Mouse (Mus musculus) midbrain, embryonic 13.5 days (tissue): Measurements from ENCODE around the gene Lmbrd2. TPM values are rescaled to one million over a fixed set of nuclear protein-coding genes. Genes with fewer than 3 reads are reported as not detected.
"Not testable (repeated sequence)": the region's sequence is repeated elsewhere in the genome, so short reads cannot be mapped to it uniquely, and the experiment has no call there.

ENCODE experiments used
- ATAC-seq: fragments of 200-750 bp; cut with Nextera tagmentation; 2 replicates; pipeline ENCODE4 v1.8.0; 2017; ENCODE audit warnings: mild to moderate bottlenecking, moderate TSS enrichment, moderate library complexity
- H3K27ac ChIP-seq: fragments of 300-500 bp; sonication (generic); 2 replicates; pipeline ENCODE4 v1.5.1; 2015; ENCODE audit warnings: inconsistent platforms, mild to moderate bottlenecking, moderate library complexity
- H3K27me3 ChIP-seq: fragments of 300-500 bp; sonication (generic); 2 replicates; pipeline ENCODE4 v1.6.1; 2015; ENCODE audit warnings: mild to moderate bottlenecking, inconsistent platforms
- H3K36me3 ChIP-seq: fragments of 300-500 bp; sonication (generic); 2 replicates; pipeline ENCODE4 v1.6.1; 2015; ENCODE audit warnings: mild to moderate bottlenecking, inconsistent platforms
- H3K4me1 ChIP-seq: fragments of 300-500 bp; sonication (generic); replicated peaks from 2 replicates; pipeline ENCODE4 v1.6.1; 2015; ENCODE audit warnings: inconsistent platforms
- H3K4me2 ChIP-seq: fragments of 300-500 bp; sonication (generic); replicated peaks from 2 replicates; pipeline ENCODE4 v1.6.1; 2015; ENCODE audit warnings: moderate library complexity, mild to moderate bottlenecking, inconsistent platforms
- H3K4me3 ChIP-seq: fragments of 300-500 bp; sonication (generic); replicated peaks from 2 replicates; pipeline ENCODE4 v1.5.1; 2015; ENCODE audit warnings: mild to moderate bottlenecking, inconsistent platforms
- H3K9ac ChIP-seq: fragments of 300-500 bp; sonication (generic); replicated peaks from 2 replicates; pipeline ENCODE4 v1.6.1; 2015; ENCODE audit warnings: mild to moderate bottlenecking, inconsistent platforms
- H3K9me3 ChIP-seq: fragments of 300-500 bp; sonication (generic); 2 replicates; pipeline ENCODE4 v1.6.1; 2016; ENCODE audit warnings: mild to moderate bottlenecking, inconsistent platforms
- WGBS: fragments of 180-500 bp; shearing (Covaris S2); methylation state at CpG from one replicate; pipeline ENCODE4 v1.1.7; 2015; 5-methylcytosine and 5-hydroxymethylcytosine counted together
- polyA plus RNA-seq: library from polyadenylated mRNA; unstranded; fragments of >200 nt; fragmentation: Nextera tagmentation; extraction: Ambion mirVana; gene quantifications from 2 replicates; pipeline ENCODE4 v1.2.1, GENCODE M21; 2015

The Lmbrd2 gene
- polyA plus RNA-seq, 1 experiment from 2014 or later, result 3.9 TPM

- Histone ChIP-seq H3K9ac (peak overlapping the region; percentile 85), H3K9me3 (no peaks in the 10 kb centered on the region), H3K4me2 (peak overlapping the region; percentile 79), H3K4me1 (peaks cover 26% of the 10 kb centered on the region), H3K4me3 (peak overlapping the region; percentile 87), H3K27me3 (no peaks in the 10 kb centered on the region), H3K36me3 (peaks cover 28% of the 10 kb centered on the region), H3K27ac (peak overlapping the region; percentile 89)
- ATAC-seq, result peak; percentile 94
- WGBS, result 1% methylated on average over 37 of the region's 37 CpGs
These were observed 378 bp downstream of the Lmbrd2 start for GRCm38 (mm10) chr15:9140684-9141171.

DNA sequence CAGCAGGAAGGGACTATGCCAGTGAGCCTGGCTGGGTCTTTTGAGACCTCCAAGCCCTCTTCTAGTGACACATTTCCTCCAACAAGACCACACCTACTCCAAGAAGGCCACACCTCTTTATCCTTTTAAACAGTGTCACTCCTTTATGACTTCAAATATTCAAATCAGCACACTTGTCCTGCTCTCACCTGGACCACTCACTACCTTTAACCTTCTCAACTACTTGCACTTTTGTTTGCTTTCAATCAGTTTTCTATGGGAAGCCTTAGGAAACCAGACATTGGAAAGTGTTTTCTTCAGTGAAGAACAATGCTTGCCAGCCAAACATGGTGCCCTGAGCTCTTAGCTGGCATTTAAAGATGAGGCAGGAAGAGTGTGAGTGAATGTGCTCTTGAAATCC, 15.0 kb downstream of the Lmbrd2 start, which contains the start of gene Skp2:
Gene Skp2, minus strand, starts transcription at position 101 of the 400 bp plus-strand sequence.
- no peak for ATAC-seq
- H3K9ac ChIP-seq, result no peak within 1 kb of the TSS
- no peaks in the 10 kb centered on the region for H3K9me3 ChIP-seq
- no peaks in the 10 kb centered on the region for H3K4me1 ChIP-seq
- no peak within 1 kb of the TSS for H3K4me2 ChIP-seq
- H3K4me3 ChIP-seq, result no peak within 1 kb of the TSS
- H3K27ac ChIP-seq, result no peak within 1 kb of the TSS
- H3K27me3 ChIP-seq, result no peaks in the 10 kb centered on the region
- peaks cover 57% of the 10 kb centered on the region for H3K36me3 ChIP-seq

DNA sequence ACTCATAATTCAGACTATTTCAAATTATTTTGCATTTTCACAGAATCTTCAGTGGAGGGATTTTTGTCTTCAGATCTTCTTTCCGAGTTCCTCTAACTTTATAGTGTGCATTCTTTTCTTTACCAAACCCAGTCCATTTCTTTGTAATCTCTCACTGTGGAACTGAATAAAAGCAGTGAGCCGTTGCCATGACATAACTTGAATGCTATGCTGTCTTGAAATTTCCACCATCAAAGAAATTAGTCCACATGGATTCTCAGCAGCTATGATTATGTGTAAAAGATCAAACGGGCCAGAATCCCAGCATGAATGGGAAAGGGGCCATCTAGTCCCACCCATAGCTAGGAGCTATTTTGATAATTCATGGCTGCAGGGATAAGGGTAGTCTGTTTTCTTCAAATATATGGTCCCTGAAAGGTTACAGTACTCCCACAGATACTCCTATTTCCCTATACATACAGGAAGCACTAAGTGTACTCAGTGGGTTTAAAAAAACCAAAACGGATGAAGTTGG, 22.3 kb downstream of the Lmbrd2 start:
- no peak overlapping the region for H3K4me3 ChIP-seq
- no peak overlapping the region for H3K9ac ChIP-seq
- H3K27ac ChIP-seq, result no peak overlapping the region
- H3K36me3 ChIP-seq, result peaks cover 33% of the 10 kb centered on the region
- peaks cover 4% of the 10 kb centered on the region; the same call in 1 of the 2 replicates for H3K4me1 ChIP-seq
- H3K27me3 ChIP-seq, result no peaks in the 10 kb centered on the region
- H3K4me2 ChIP-seq, result no peak overlapping the region
- H3K9me3 ChIP-seq, result no peaks in the 10 kb centered on the region
- WGBS, result 58% methylated on average over 4 of the region's 4 CpGs
- no peak for ATAC-seq

DNA sequence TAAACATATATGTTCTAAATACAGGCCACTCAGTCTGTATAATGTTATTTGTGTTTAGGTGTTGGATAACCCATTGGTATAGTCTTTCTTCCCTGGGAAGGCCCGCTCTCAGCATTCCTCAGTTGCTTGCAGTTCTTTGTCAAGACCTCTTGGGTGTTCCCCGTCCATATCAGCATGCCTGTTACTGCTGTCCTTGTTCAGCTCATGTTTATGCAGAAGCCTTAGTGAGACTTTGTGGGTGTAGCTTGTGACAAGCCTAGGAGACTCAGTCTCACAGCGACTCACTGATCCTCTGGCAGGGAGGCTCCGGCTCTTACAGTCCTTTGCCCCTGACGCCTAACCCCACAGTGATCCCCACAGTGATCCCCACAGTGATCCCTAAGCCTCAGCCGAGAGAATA, 23.8 kb downstream of the Lmbrd2 start:
- Histone ChIP-seq H3K27ac (no peak overlapping the region), H3K4me3 (no peak overlapping the region), H3K4me1 (peaks cover 4% of the 10 kb centered on the region; the same call in 1 of the 2 replicates), H3K9ac (no peak overlapping the region), H3K36me3 (peaks cover 38% of the 10 kb centered on the region), H3K9me3 (no peaks in the 10 kb centered on the region), H3K4me2 (no peak overlapping the region), H3K27me3 (no peaks in the 10 kb centered on the region)
- peak; percentile 76; the same call in 1 of the 2 replicates for ATAC-seq
- WGBS, result 31% methylated on average over 6 of the region's 6 CpGs

- ATAC-seq, result no peak
- peaks cover 39% of the 10 kb centered on the region for H3K36me3 ChIP-seq
- WGBS, result 93% methylated on average over 3 of the region's 3 CpGs
- H3K4me2 ChIP-seq, result no peak overlapping the region
- no peak overlapping the region for H3K27ac ChIP-seq
- H3K9me3 ChIP-seq, result no peaks in the 10 kb centered on the region
- H3K4me1 ChIP-seq, result no peaks in the 10 kb centered on the region
- H3K27me3 ChIP-seq, result no peaks in the 10 kb centered on the region
- H3K4me3 ChIP-seq, result no peak overlapping the region
- no peak overlapping the region for H3K9ac ChIP-seq
These were observed 36.7 kb downstream of the Lmbrd2 start for GRCm38 (mm10) chr15:9177038-9177437.

DNA sequence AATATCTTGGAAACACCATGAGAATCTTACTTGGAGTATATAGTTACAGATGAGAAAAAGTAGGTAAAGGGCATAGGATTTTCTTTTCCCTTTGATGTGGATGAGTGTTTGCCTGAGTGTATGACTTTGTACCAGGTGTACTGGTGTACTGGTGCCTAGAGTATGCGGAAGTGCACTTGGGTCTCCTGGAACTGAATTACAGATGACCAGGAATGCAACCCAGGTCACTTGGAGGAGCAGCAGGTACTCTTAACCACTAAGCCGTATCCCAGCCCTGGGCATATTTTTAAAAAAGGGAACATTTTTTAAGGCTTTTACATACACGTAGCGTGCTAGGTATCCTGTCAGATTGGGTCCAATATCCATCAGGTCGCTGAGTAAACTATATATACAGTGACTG, 43.6 kb downstream of the Lmbrd2 start:
- H3K36me3 ChIP-seq, result peaks cover 34% of the 10 kb centered on the region
- no peaks in the 10 kb centered on the region for H3K27me3 ChIP-seq
- H3K4me3 ChIP-seq, result no peak overlapping the region
- 94% methylated on average over 5 of the region's 5 CpGs for WGBS
- no peak overlapping the region for H3K27ac ChIP-seq
- no peak overlapping the region for H3K4me2 ChIP-seq
- ATAC-seq, result no peak
- no peaks in the 10 kb centered on the region for H3K4me1 ChIP-seq
- no peak overlapping the region for H3K9ac ChIP-seq
- H3K9me3 ChIP-seq, result no peaks in the 10 kb centered on the region

- H3K4me1 ChIP-seq, result no peaks in the 10 kb centered on the region
These were observed 49.4 kb downstream of the Lmbrd2 start for GRCm38 (mm10) chr15:9189796-9190195.

GRCm38 (mm10) chr15:9192685-9193084, 52.3 kb downstream of the Lmbrd2 start:
- not testable (repeated sequence) for H3K4me1 ChIP-seq, H3K27ac ChIP-seq, H3K4me2 ChIP-seq, ATAC-seq, H3K9me3 ChIP-seq, H3K4me3 ChIP-seq, H3K27me3 ChIP-seq, H3K9ac ChIP-seq
- H3K36me3 ChIP-seq, result peaks cover 37% of the 10 kb centered on the region

More at GRCm38 (mm10) chr15:9189796-9190195, 49.4 kb downstream of the Lmbrd2 start:
- H3K27ac ChIP-seq, result no peak overlapping the region
- H3K4me2 ChIP-seq, result no peak overlapping the region
- H3K4me3 ChIP-seq, result no peak overlapping the region
- no peak for ATAC-seq
- peaks cover 39% of the 10 kb centered on the region for H3K36me3 ChIP-seq
- no peaks in the 10 kb centered on the region for H3K27me3 ChIP-seq
- no peaks in the 10 kb centered on the region for H3K9me3 ChIP-seq
- 95% methylated on average over 2 of the region's 2 CpGs for WGBS
- H3K9ac ChIP-seq, result no peak overlapping the region

DNA sequence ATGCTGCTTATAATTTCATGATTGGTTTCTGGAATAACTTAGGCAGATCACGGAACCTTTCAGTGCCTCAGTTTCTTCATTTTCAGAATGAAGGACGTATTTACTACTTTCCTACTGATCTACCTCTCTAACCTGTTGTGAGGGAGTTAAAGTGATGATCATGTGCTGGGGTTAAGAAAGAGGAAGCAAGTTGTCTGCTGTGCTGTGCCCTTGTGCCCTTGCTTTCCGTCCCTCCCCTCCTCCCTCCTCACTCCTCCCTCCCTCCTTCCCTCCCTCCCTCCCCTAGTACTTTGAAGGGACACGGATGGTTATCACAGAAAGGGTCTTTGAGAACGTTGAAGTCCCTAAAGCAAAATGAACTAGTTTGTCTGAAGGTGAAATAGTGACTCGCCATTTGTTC, 58.1 kb downstream of the Lmbrd2 start:
- H3K4me2 ChIP-seq, result no peak overlapping the region
- no peak for ATAC-seq
- WGBS, result 66% methylated on average over 6 of the region's 6 CpGs

DNA sequence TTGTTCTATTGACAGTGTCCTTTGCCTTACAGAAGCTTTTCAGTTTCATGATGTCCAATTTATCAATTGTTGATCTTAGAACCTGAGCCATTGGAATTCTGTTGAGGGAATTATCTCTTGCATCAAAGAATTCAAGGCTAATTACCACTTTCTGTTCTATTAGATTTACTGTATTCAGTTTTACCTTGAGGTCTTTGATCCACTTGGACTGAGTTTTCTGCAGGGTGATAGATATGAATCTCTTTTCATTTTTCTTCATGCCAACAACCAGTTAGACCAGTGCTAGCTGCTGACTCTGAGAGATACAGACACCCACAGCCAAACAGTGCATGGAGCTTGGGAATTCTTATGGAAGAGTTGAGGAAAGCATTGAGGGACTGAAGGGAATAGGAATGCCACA, 71.5 kb downstream of the Lmbrd2 start:
- Histone ChIP-seq H3K9ac (no peak overlapping the region), H3K9me3 (no peaks in the 10 kb centered on the region), H3K27me3 (no peaks in the 10 kb centered on the region), H3K4me2 (no peak overlapping the region), H3K27ac (no peak overlapping the region), H3K4me3 (no peak overlapping the region), H3K36me3 (no peaks in the 10 kb centered on the region), H3K4me1 (no peaks in the 10 kb centered on the region)
- no peak for ATAC-seq

More for the DNA sequence above, 58.1 kb downstream of the Lmbrd2 start:
- no peak overlapping the region for H3K9ac ChIP-seq
- H3K27me3 ChIP-seq, result no peaks in the 10 kb centered on the region
- H3K4me3 ChIP-seq, result no peak overlapping the region
- no peak overlapping the region for H3K27ac ChIP-seq
- H3K4me1 ChIP-seq, result no peaks in the 10 kb centered on the region
- no peaks in the 10 kb centered on the region for H3K9me3 ChIP-seq
- peaks cover 12% of the 10 kb centered on the region for H3K36me3 ChIP-seq

GRCm38 (mm10) chr15:9213026-9213425, 72.7 kb downstream of the Lmbrd2 start:
- not testable (repeated sequence) for H3K27ac ChIP-seq, H3K4me1 ChIP-seq, H3K36me3 ChIP-seq, H3K9me3 ChIP-seq, H3K4me3 ChIP-seq, H3K4me2 ChIP-seq, H3K9ac ChIP-seq, ATAC-seq, H3K27me3 ChIP-seq
- WGBS, result 66% methylated on average over 3 of the region's 3 CpGs

DNA sequence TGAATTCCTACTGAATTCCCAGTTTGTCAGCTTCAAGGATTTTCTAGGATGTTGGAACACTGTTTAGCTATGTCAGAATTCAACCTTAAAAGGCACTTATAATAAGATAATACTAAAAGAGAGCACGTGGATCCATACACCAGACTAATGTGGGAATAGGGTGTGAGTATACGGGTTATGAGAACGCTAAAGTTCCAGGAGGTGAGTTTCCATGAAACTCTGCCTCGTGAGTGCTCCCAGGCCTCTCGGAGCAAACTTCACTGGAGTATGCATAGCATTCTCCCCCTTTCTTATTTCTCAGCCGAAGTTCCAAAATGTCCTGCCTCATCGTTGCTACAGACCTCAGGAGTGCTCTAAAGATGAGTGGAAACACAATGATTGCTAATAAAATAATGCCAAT, 73.1 kb downstream of the Lmbrd2 start:
- H3K4me3 ChIP-seq, H3K9me3 ChIP-seq, H3K27me3 ChIP-seq, ATAC-seq, H3K9ac ChIP-seq, H3K36me3 ChIP-seq, H3K27ac ChIP-seq, H3K4me2 ChIP-seq, H3K4me1 ChIP-seq: not testable (repeated sequence)
- WGBS, result 94% methylated on average over 7 of the region's 7 CpGs

- WGBS, result 94% methylated on average over 5 of the region's 5 CpGs
- ATAC-seq, result no peak
These were observed 76.1 kb downstream of the Lmbrd2 start for GRCm38 (mm10) chr15:9216446-9216845.

More at GRCm38 (mm10) chr15:9216446-9216845, 76.1 kb downstream of the Lmbrd2 start:
- Histone ChIP-seq H3K36me3 (no peaks in the 10 kb centered on the region), H3K27ac (no peak overlapping the region), H3K4me2 (no peak overlapping the region), H3K4me3 (no peak overlapping the region), H3K9me3 (no peaks in the 10 kb centered on the region), H3K27me3 (no peaks in the 10 kb centered on the region), H3K4me1 (no peaks in the 10 kb centered on the region), H3K9ac (no peak overlapping the region)
